Mouse (Mus musculus): ENCODE data around the gene Mfsd4b4. TPM values are rescaled to one million over a fixed set of nuclear protein-coding genes. Genes with fewer than 3 reads are reported as not detected.

Gene Mfsd4b4
- polyA plus RNA-seq, 1 experiment, result 10.5 TPM

- Histone ChIP-seq H3K4me3 (ENCODE audit: insufficient read depth, low read length) (no peak overlapping the region), H3K4me1 (ENCODE audit: control insufficient read depth, insufficient read depth, low read length) (no peaks in the 10 kb centered on the region; the same call in 1 of the 2 replicates), H3K27ac (ENCODE audit: insufficient read depth, low read length) (no peak overlapping the region)
- TF ChIP-seq CTCF (IDR thresholded peaks at IDR 0.05; ENCODE audit: extremely low read depth, insufficient read depth, low read length) (no peak), POLR2A (IDR thresholded peaks at IDR 0.05; ENCODE audit: extremely low read depth, insufficient read depth, low read length) (no peak)
These were observed 5.0 kb downstream of the Mfsd4b4 start for GRCm38 (mm10) chr10:39893702-39894697.

DNA sequence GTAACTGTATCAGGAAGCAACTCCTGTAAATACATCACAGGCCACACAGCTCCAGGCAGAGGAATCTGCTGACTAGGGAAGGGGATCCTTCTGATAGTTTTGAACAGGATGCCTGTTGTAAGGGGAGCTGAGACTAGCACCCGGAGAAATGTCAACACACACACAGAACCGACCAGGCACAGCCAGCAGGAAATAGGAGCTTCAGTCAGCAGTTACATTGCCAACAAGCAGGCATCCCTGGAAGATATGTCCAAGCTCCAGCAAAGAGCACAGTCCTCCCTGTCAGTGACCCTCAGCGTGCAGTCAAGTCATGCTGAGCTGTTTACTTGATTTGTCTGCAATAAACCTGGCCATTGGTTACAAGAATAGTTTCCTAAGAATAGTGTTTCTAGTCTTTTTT, 10.4 kb downstream of the Mfsd4b4 start:
- no peak for TF ChIP-seq POLR2A (IDR thresholded peaks at IDR 0.05; ENCODE audit: extremely low read depth, insufficient read depth, low read length)
- TF ChIP-seq CTCF (IDR thresholded peaks at IDR 0.05; ENCODE audit: extremely low read depth, insufficient read depth, low read length), result no peak
- no peak overlapping the region for H3K27ac ChIP-seq (ENCODE audit: insufficient read depth, low read length)
- H3K4me1 ChIP-seq (ENCODE audit: control insufficient read depth, insufficient read depth, low read length), result no peaks in the 10 kb centered on the region
- no peak overlapping the region for H3K4me3 ChIP-seq (ENCODE audit: insufficient read depth, low read length)

GRCm38 (mm10) chr10:39865509-39865908, 33.5 kb downstream of the Mfsd4b4 start:
- Histone ChIP-seq H3K4me3 (ENCODE audit: insufficient read depth, low read length) (no peak overlapping the region), H3K27ac (ENCODE audit: insufficient read depth, low read length) (no peak overlapping the region), H3K4me1 (ENCODE audit: control insufficient read depth, insufficient read depth, low read length) (no peaks in the 10 kb centered on the region)
- TF ChIP-seq POLR2A (IDR thresholded peaks at IDR 0.05; ENCODE audit: extremely low read depth, insufficient read depth, low read length), result no peak
- TF ChIP-seq CTCF (IDR thresholded peaks at IDR 0.05; ENCODE audit: extremely low read depth, insufficient read depth, low read length), result no peak

DNA sequence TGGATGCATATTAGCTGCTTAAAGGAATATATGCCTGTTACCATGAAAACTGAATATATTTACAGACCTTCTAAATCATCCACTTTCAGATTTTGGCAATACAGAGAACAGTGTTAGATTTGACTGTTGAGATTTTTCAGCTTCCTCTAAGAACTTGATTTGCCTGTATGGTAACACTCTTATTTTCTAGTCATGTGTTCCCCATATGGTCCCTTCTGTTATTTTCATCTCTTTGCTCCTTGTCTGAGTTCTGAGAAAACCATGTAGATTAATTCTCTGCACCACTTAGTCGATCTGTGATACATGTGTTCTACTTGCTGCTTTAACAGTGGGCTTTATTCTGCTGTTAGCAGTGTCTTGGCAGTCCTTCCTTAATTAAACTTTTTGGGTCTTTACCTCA, 56.4 kb downstream of the Mfsd4b4 start:
- Histone ChIP-seq H3K27ac (ENCODE audit: insufficient read depth, low read length) (no peak overlapping the region), H3K4me1 (ENCODE audit: control insufficient read depth, insufficient read depth, low read length) (no peaks in the 10 kb centered on the region), H3K4me3 (ENCODE audit: insufficient read depth, low read length) (no peak overlapping the region)
- TF ChIP-seq POLR2A (IDR thresholded peaks at IDR 0.05; ENCODE audit: extremely low read depth, insufficient read depth, low read length) (no peak), CTCF (IDR thresholded peaks at IDR 0.05; ENCODE audit: extremely low read depth, insufficient read depth, low read length) (no peak)

Other genes with a start within 250 kb of the Mfsd4b4 start
- 31.1 and 33.8 TPM in 2 replicates for gene Rev3l, start 167.1 kb downstream of the Mfsd4b4 start, polyA plus RNA-seq (2012; rRNA removed)
- not detected in 2 replicates for gene Mfsd4b2, start 27.7 kb upstream of the Mfsd4b4 start, polyA plus RNA-seq (2012; rRNA removed)
- not detected in 2 replicates for gene Mfsd4b3, start 60.9 kb upstream of the Mfsd4b4 start, polyA plus RNA-seq (2012; rRNA removed)
- gene Mfsd4b5, start 87.4 kb upstream of the Mfsd4b4 start, polyA plus RNA-seq (2012; rRNA removed), result 0.04 TPM in 2 replicates
- 0.40 and 0.52 TPM in 2 replicates for gene Mfsd4b1, start 126.0 kb upstream of the Mfsd4b4 start, polyA plus RNA-seq (2012; rRNA removed)
- gene Slc16a10, start 243.0 kb upstream of the Mfsd4b4 start, polyA plus RNA-seq (2012; rRNA removed), result 3.0 and 3.1 TPM in 2 replicates

Data from cortical plate, adult 2 months (tissue).